Mouse (Mus musculus) NIH3T3 (cell line): ENCODE data around the gene Hoxa11.

Source experiments
- DNase-seq: peaks from one replicate; pipeline ENCODE4 v3.0.0-alpha.2; 2012; ENCODE audit warnings: low read depth

The Hoxa11 gene

GRCm38 (mm10) chr6:52247766-52248637, 2.4 kb upstream of the Hoxa11 start:
- DNase-seq = no peak

GRCm38 (mm10) chr6:52246916-52247315, 1.3 kb upstream of the Hoxa11 start:
- DNase-seq = no peak

- DNase-seq = no peak
These were observed 793 bp upstream of the Hoxa11 start for GRCm38 (mm10) chr6:52246403-52246803.

GRCm38 (mm10) chr6:52245040-52245756, 412 bp downstream of the Hoxa11 start:
- no peak for DNase-seq

- DNase-seq = no peak
These were observed 1.1 kb downstream of the Hoxa11 start for GRCm38 (mm10) chr6:52244471-52245039.

- DNase-seq = no peak
These were observed 1.9 kb downstream of the Hoxa11 start for GRCm38 (mm10) chr6:52243681-52244121.

GRCm38 (mm10) chr6:52242801-52243332, 2.7 kb downstream of the Hoxa11 start:
- DNase-seq = no peak

- no peak for DNase-seq
These were observed 4.5 kb downstream of the Hoxa11 start for GRCm38 (mm10) chr6:52241001-52241621.

- peak; percentile 78 for DNase-seq
These were observed 5.1 kb downstream of the Hoxa11 start, which contains the start of gene Hoxa10 for GRCm38 (mm10) chr6:52240389-52241000. TSS of gene Hoxa10 (minus strand) at chr6:52240854.

- DNase-seq = no peak
These were observed 5.8 kb downstream of the Hoxa11 start for GRCm38 (mm10) chr6:52239625-52240388.

GRCm38 (mm10) chr6:52238976-52239375, 6.6 kb downstream of the Hoxa11 start:
- no peak for DNase-seq

- no peak for DNase-seq
These were observed 7.5 kb downstream of the Hoxa11 start for GRCm38 (mm10) chr6:52238155-52238545.

- DNase-seq = no peak
These were observed 8.1 kb downstream of the Hoxa11 start for GRCm38 (mm10) chr6:52237346-52238154.

GRCm38 (mm10) chr6:52236806-52237205, 8.8 kb downstream of the Hoxa11 start:
- DNase-seq = no peak

- DNase-seq = no peak
These were observed 9.7 kb downstream of the Hoxa11 start for GRCm38 (mm10) chr6:52235866-52236265.

GRCm38 (mm10) chr6:52235267-52235666, 10.3 kb downstream of the Hoxa11 start:
- no peak for DNase-seq

GRCm38 (mm10) chr6:52234428-52235140, 11.0 kb downstream of the Hoxa11 start:
- no peak for DNase-seq

- DNase-seq = no peak
These were observed 11.8 kb downstream of the Hoxa11 start for GRCm38 (mm10) chr6:52233546-52234427.
